In genomic region chr2:6097113-6097716, GRCm38 (mm10) we compare ENCODE assay signal across 15 mouse cellular contexts. TPM values are rescaled to one million over a fixed set of nuclear protein-coding genes. Genes with fewer than 3 reads are reported as not detected.
DNase-seq lines count a peak whose midpoint lies in the region; ATAC-seq lines count a peak whose summit lies in the region.
"Had no signal": no experiment of that assay in that cellular context is flagged by ENCODE, and none has a peak within 500 bp of the region (broad histone marks: within the 10 kb centered on the region; RNA-seq: fewer than 3 reads in every experiment).

No protein-coding gene starts in this region.

- H3K4me3 ChIP-seq in lung, embryonic 16.5 days (ENCODE audit: low read length): no peak overlapping the region
- no peak overlapping the region for H3K4me3 ChIP-seq in embryonic facial prominence, embryonic 14.5 days (ENCODE audit: low read depth, low read length)
- H3K4me3 ChIP-seq in forebrain, embryonic 13.5 days: no peak overlapping the region
- H3K4me3 ChIP-seq in hindbrain, embryonic 16.5 days (ENCODE audit: low read length): no peak overlapping the region
- H3K4me3 ChIP-seq: left cerebral cortex, adult 2 months; neural tube, embryonic 13.5 days had no signal

- H3K36me3 ChIP-seq in lung, embryonic 16.5 days (ENCODE audit: control insufficient read depth, insufficient read depth, low read length): no peaks in the 10 kb centered on the region
- H3K36me3 ChIP-seq in embryonic facial prominence, embryonic 14.5 days (ENCODE audit: control insufficient read depth, insufficient read depth, low read length): no peaks in the 10 kb centered on the region
- H3K36me3 ChIP-seq in forebrain, embryonic 13.5 days (ENCODE audit: poor library complexity, severe bottlenecking): no peaks in the 10 kb centered on the region
- no peaks in the 10 kb centered on the region for H3K36me3 ChIP-seq in hindbrain, embryonic 16.5 days (ENCODE audit: control insufficient read depth, insufficient read depth, low read length)
- H3K36me3 ChIP-seq: neural tube, embryonic 13.5 days had no signal

- peak overlapping the region; percentile 12; the same call in 1 of the 2 replicates for H3K27ac ChIP-seq in lung, embryonic 16.5 days (ENCODE audit: low read length)
- H3K27ac ChIP-seq in embryonic facial prominence, embryonic 14.5 days (replicated peaks; ENCODE audit: low read depth, low read length): peak overlapping the region; percentile 21; the same call in 1 of the 2 replicates
- no peak overlapping the region for H3K27ac ChIP-seq in forebrain, embryonic 13.5 days
- H3K27ac ChIP-seq in hindbrain, embryonic 16.5 days (ENCODE audit: low read depth, low read length): no peak overlapping the region
- H3K27ac ChIP-seq: left cerebral cortex, adult 2 months; neural tube, embryonic 13.5 days had no signal

- peak; percentile 23; the same call in 1 of the 2 replicates for ATAC-seq in lung, embryonic 16.5 days (ENCODE audit: low read depth)
- peak; percentile 82 for ATAC-seq in embryonic facial prominence, embryonic 14.5 days (ENCODE audit: low read depth)
- ATAC-seq in forebrain, embryonic 13.5 days: no peak
- no peak for ATAC-seq in hindbrain, embryonic 16.5 days
- ATAC-seq: midbrain, embryonic 16.5 days had no signal

- no peak for DNase-seq in lung, postnatal 14 days
- peak; percentile 80 for DNase-seq in embryonic facial prominence, embryonic 14.5 days (ENCODE audit: low spot score)
- peak; percentile 39 for DNase-seq in lung, postnatal 25 days (ENCODE audit: low spot score)
- no peak for DNase-seq in spleen, postnatal 10 days (ENCODE audit: low spot score in 2 of 2)
- DNase-seq: kidney, adult 11 months; kidney, postnatal 4 days; right cerebral cortex, adult 18-20 months; thymus, postnatal 36 days had no signal

- H3K4me2 ChIP-seq in lung, embryonic 16.5 days (ENCODE audit: low read depth, low read length): no peak overlapping the region
- no peak overlapping the region for H3K4me2 ChIP-seq in embryonic facial prominence, embryonic 14.5 days (ENCODE audit: low read depth, low read length)
- no peak overlapping the region for H3K4me2 ChIP-seq in forebrain, embryonic 13.5 days
- H3K4me2 ChIP-seq in hindbrain, embryonic 16.5 days (ENCODE audit: low read length): no peak overlapping the region
- H3K4me2 ChIP-seq: liver, embryonic 11.5 days; neural tube, embryonic 13.5 days had no signal

- peaks cover 10% of the 10 kb centered on the region for H3K27me3 ChIP-seq in lung, embryonic 16.5 days (ENCODE audit: control insufficient read depth, insufficient read depth, low read depth, low read length)
- peaks cover 9% of the 10 kb centered on the region for H3K27me3 ChIP-seq in embryonic facial prominence, embryonic 14.5 days (replicated peaks; ENCODE audit: control insufficient read depth, insufficient read depth, low read length)
- peaks cover 33% of the 10 kb centered on the region for H3K27me3 ChIP-seq in forebrain, embryonic 13.5 days
- H3K27me3 ChIP-seq in hindbrain, embryonic 16.5 days (replicated peaks; ENCODE audit: control insufficient read depth, insufficient read depth, low read length): peaks cover 5% of the 10 kb centered on the region; the same call in 1 of the 2 replicates

- H3K4me1 ChIP-seq in lung, embryonic 16.5 days (replicated peaks; ENCODE audit: control insufficient read depth, insufficient read depth, low read length): peaks cover 30% of the 10 kb centered on the region
- H3K4me1 ChIP-seq in embryonic facial prominence, embryonic 14.5 days (ENCODE audit: control insufficient read depth, insufficient read depth, low read length): peaks cover 16% of the 10 kb centered on the region; the same call in 1 of the 2 replicates
- peaks cover 10% of the 10 kb centered on the region for H3K4me1 ChIP-seq in forebrain, embryonic 13.5 days
- H3K4me1 ChIP-seq in hindbrain, embryonic 16.5 days (ENCODE audit: control insufficient read depth, insufficient read depth, low read depth, low read length): peaks cover 12% of the 10 kb centered on the region; the same call in 1 of the 2 replicates

- no peak overlapping the region for H3K9ac ChIP-seq in lung, embryonic 16.5 days (ENCODE audit: low read length)
- no peak overlapping the region for H3K9ac ChIP-seq in embryonic facial prominence, embryonic 14.5 days (ENCODE audit: low read depth, low read length)
- no peak overlapping the region for H3K9ac ChIP-seq in forebrain, embryonic 13.5 days
- no peak overlapping the region for H3K9ac ChIP-seq in hindbrain, embryonic 16.5 days (ENCODE audit: low read depth, low read length)
- H3K9ac ChIP-seq: neural tube, embryonic 13.5 days had no signal

- no peaks in the 10 kb centered on the region for H3K9me3 ChIP-seq in lung, embryonic 16.5 days (ENCODE audit: control insufficient read depth, low read length)
- H3K9me3 ChIP-seq in embryonic facial prominence, embryonic 14.5 days (ENCODE audit: control insufficient read depth, low read length): no peaks in the 10 kb centered on the region
- no peaks in the 10 kb centered on the region for H3K9me3 ChIP-seq in forebrain, embryonic 13.5 days (replicated peaks)
- no peaks in the 10 kb centered on the region for H3K9me3 ChIP-seq in hindbrain, embryonic 16.5 days (ENCODE audit: control insufficient read depth, low read length)
- H3K9me3 ChIP-seq: neural tube, embryonic 13.5 days had no signal

- WGBS in lung, embryonic 16.5 days: 42% methylated on average over 7 of the region's 7 CpGs
- WGBS in embryonic facial prominence, embryonic 14.5 days: 66% methylated on average over 7 of the region's 7 CpGs
- 78% methylated on average over 7 of the region's 7 CpGs for WGBS in forebrain, embryonic 13.5 days
- WGBS in hindbrain, embryonic 16.5 days: 78% methylated on average over 7 of the region's 7 CpGs

RNA-seq across cellular contexts. Expression of gene Proser2, which starts 32.8 kb away (rescaled TPM):
- 8.0 and 8.8 TPM in 2 replicates for polyA plus RNA-seq in lung, embryonic 16.5 days (2015; fragmentation: Nextera tagmentation; extraction: Ambion mirVana)
- polyA plus RNA-seq in embryonic facial prominence, embryonic 14.5 days (2014; fragmentation: Nextera tagmentation; extraction: Ambion mirVana): 9.9 and 10.8 TPM in 2 replicates
- polyA plus RNA-seq in forebrain, embryonic 13.5 days (2015; fragmentation: Nextera tagmentation; extraction: Ambion mirVana): 1.9 and 2.4 TPM in 2 replicates
- polyA plus RNA-seq in hindbrain, embryonic 16.5 days (2015; fragmentation: Nextera tagmentation; extraction: Ambion mirVana): 10.5 and 10.6 TPM in 2 replicates

Comparison
In these comparisons a context has a peak if more than half of its experiments do, and no peak if none do; other contexts are left out.
1. DNase-seq: peak in embryonic facial prominence, embryonic 14.5 days (single experiment) and lung, postnatal 25 days (single experiment); none in lung, postnatal 14 days (single experiment) and spleen, postnatal 10 days (0 of 2).
2. ATAC-seq: peak in lung, embryonic 16.5 days (single experiment) and embryonic facial prominence, embryonic 14.5 days (single experiment); none in forebrain, embryonic 13.5 days (single experiment) and hindbrain, embryonic 16.5 days (single experiment).
3. H3K27ac ChIP-seq: peak in lung, embryonic 16.5 days (single experiment) and embryonic facial prominence, embryonic 14.5 days (single experiment); none in forebrain, embryonic 13.5 days (single experiment) and hindbrain, embryonic 16.5 days (single experiment).